In the genomic region with DNA sequence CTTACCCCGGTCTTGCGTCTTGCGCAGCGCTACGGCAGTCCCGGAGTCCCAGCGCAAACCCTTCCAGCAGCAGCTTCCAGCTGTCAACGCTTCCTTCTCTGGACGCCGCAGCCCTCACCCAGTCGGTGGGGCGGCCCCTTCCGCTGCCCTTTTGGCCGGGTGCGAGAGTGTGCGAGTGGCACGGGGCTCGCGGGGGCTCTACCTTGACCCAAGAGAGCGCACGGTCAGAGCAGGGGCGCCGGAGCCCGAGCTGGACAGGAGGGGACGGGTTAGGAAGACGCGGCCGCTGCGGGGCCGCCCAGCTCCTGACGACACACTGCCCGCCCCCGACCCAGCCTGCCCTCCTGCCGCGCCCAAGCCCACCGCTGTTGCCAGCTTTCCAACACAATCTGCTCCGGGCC, we compare ENCODE assay signal across 8 mouse cellular contexts. TPM values are rescaled to one million over a fixed set of nuclear protein-coding genes. Genes with fewer than 3 reads are reported as not detected.
DNase-seq lines count a peak whose midpoint lies in the region; ATAC-seq and TF ChIP-seq lines count a peak whose summit lies in the region.

No protein-coding gene starts in this region.

- WGBS in hindbrain, embryonic 13.5 days, result under 1% methylated on average over 36 of the region's 37 CpGs
- under 1% methylated on average over 37 of the region's 37 CpGs for WGBS in limb, embryonic 10.5 days
- under 1% methylated on average over 36 of the region's 37 CpGs for WGBS in midbrain, embryonic 10.5 days
- WGBS in spleen, adult 2 months, result under 1% methylated on average over 36 of the region's 37 CpGs

- H3K4me2 ChIP-seq in hindbrain, embryonic 13.5 days, result peak overlapping the region; percentile 94

- DNase-seq in NIH3T3 (ENCODE audit: low read depth), result peak; percentile 48
- peak; percentile 50 for DNase-seq in cerebellum, adult 8-10 months
- peak; percentile 46 to 61 for DNase-seq in frontal cortex, postnatal 36 days (ENCODE audit: low spot score in 2 of 2)
- DNase-seq in limb, embryonic 10.5 days (ENCODE audit: low spot score), result peak; percentile 78
- peak; percentile 71 for DNase-seq in midbrain, embryonic 10.5 days (ENCODE audit: low spot score)
- peak in 1 of 2 experiments; percentile 54 for DNase-seq in spleen, adult 2 months (ENCODE audit: low read depth in 1 of 2, low spot score in 2 of 2)

- peaks cover 30% of the 10 kb centered on the region for H3K4me1 ChIP-seq in hindbrain, embryonic 13.5 days (replicated peaks)
- peaks cover 29% of the 10 kb centered on the region for H3K4me1 ChIP-seq in limb, embryonic 10.5 days
- peaks cover 34% of the 10 kb centered on the region for H3K4me1 ChIP-seq in midbrain, embryonic 10.5 days
- peaks cover 5% of the 10 kb centered on the region; the same call in 1 of the 2 replicates for H3K4me1 ChIP-seq in spleen, adult 2 months (ENCODE audit: control insufficient read depth, insufficient read depth, insufficient read length)

- ATAC-seq in hindbrain, embryonic 13.5 days (ENCODE audit: low FRiP score), result peak; percentile 5; the same call in 1 of the 2 replicates
- no peak for ATAC-seq in monocyte, adult 5-6 weeks (replicated peaks; ENCODE audit: insufficient number of reproducible peaks, low FRiP score, low TSS enrichment, poor library complexity, severe bottlenecking)

- TF ChIP-seq POLR2A in spleen, adult 2 months (IDR thresholded peaks at IDR 0.05; ENCODE audit: low read depth, low read length), result no peak

- H3K9ac ChIP-seq in hindbrain, embryonic 13.5 days, result peak overlapping the region; percentile 87

- H3K9me3 ChIP-seq in hindbrain, embryonic 13.5 days, result no peaks in the 10 kb centered on the region
- no peaks in the 10 kb centered on the region for H3K9me3 ChIP-seq in limb, embryonic 10.5 days (replicated peaks)
- H3K9me3 ChIP-seq in midbrain, embryonic 10.5 days (replicated peaks), result no peaks in the 10 kb centered on the region

- no peaks in the 10 kb centered on the region for H3K36me3 ChIP-seq in hindbrain, embryonic 13.5 days
- H3K36me3 ChIP-seq in limb, embryonic 10.5 days, result no peaks in the 10 kb centered on the region
- no peaks in the 10 kb centered on the region for H3K36me3 ChIP-seq in midbrain, embryonic 10.5 days
- H3K36me3 ChIP-seq in spleen, adult 2 months (ENCODE audit: control insufficient read depth, insufficient read depth, low read length), result peaks cover 3% of the 10 kb centered on the region

- H3K4me3 ChIP-seq in hindbrain, embryonic 13.5 days, result peak overlapping the region; percentile 60
- H3K4me3 ChIP-seq in limb, embryonic 10.5 days, result peak overlapping the region; percentile 78
- H3K4me3 ChIP-seq in midbrain, embryonic 10.5 days, result peak overlapping the region; percentile 72
- H3K4me3 ChIP-seq in spleen, adult 2 months (ENCODE audit: extremely low read depth, insufficient read depth, insufficient read length), result peak overlapping the region; percentile 97

- TF ChIP-seq CTCF in spleen, adult 2 months (IDR thresholded peaks at IDR 0.05; ENCODE audit: extremely low read depth, insufficient read depth, insufficient read length, insufficient replicate concordance), result no peak

- H3K27ac ChIP-seq in hindbrain, embryonic 13.5 days, result peak overlapping the region; percentile 12; the same call in 1 of the 2 replicates
- H3K27ac ChIP-seq in limb, embryonic 10.5 days, result peak overlapping the region; percentile 80
- H3K27ac ChIP-seq in midbrain, embryonic 10.5 days (replicated peaks), result peak overlapping the region; percentile 75
- peak overlapping the region; percentile 97 for H3K27ac ChIP-seq in spleen, adult 2 months (ENCODE audit: insufficient read depth, low read length)

- peaks cover 63% of the 10 kb centered on the region for H3K27me3 ChIP-seq in hindbrain, embryonic 13.5 days
- peaks cover 45% of the 10 kb centered on the region for H3K27me3 ChIP-seq in limb, embryonic 10.5 days (ENCODE audit: low read depth, poor library complexity, severe bottlenecking)
- H3K27me3 ChIP-seq in midbrain, embryonic 10.5 days (ENCODE audit: low read depth, poor library complexity, severe bottlenecking), result peaks cover 57% of the 10 kb centered on the region
- no peaks in the 10 kb centered on the region for H3K27me3 ChIP-seq in spleen, adult 2 months (ENCODE audit: control insufficient read depth, insufficient read depth, low read length)

RNA-seq across cellular contexts. Expression of gene Dgka, which starts 0.9 kb away (rescaled TPM):
- 6.5 and 7.0 TPM in 2 replicates for polyA plus RNA-seq in hindbrain, embryonic 13.5 days (2015; fragmentation: Nextera tagmentation; extraction: Ambion mirVana)
- polyA plus RNA-seq in limb, embryonic 10.5 days (2016; fragmentation: Nextera tagmentation; extraction: Ambion mirVana), result 3.7 and 5.0 TPM in 2 replicates
- 3.7 and 4.7 TPM in 2 replicates for polyA plus RNA-seq in midbrain, embryonic 10.5 days (2016; fragmentation: Nextera tagmentation; extraction: Ambion mirVana)
- 124 and 126 TPM in 2 replicates for polyA plus RNA-seq in spleen, adult 2 months (2012; rRNA removed)
- 68.7 to 107 TPM (median 86.0 TPM) in 3 replicates for total RNA-seq in monocyte, adult 5-6 weeks (2017)

RNA-seq across cellular contexts. Expression of gene Pym1, which starts 3.9 kb away (rescaled TPM):
- 46.5 and 50.0 TPM in 2 replicates for polyA plus RNA-seq in hindbrain, embryonic 13.5 days (2015; fragmentation: Nextera tagmentation; extraction: Ambion mirVana)
- 61.0 and 63.1 TPM in 2 replicates for polyA plus RNA-seq in limb, embryonic 10.5 days (2016; fragmentation: Nextera tagmentation; extraction: Ambion mirVana)
- polyA plus RNA-seq in midbrain, embryonic 10.5 days (2016; fragmentation: Nextera tagmentation; extraction: Ambion mirVana), result 56.6 and 59.1 TPM in 2 replicates
- 31.7 and 34.7 TPM in 2 replicates for polyA plus RNA-seq in spleen, adult 2 months (2012; rRNA removed)
- 30.7 to 38.7 TPM (median 34.9 TPM) in 3 replicates for total RNA-seq in monocyte, adult 5-6 weeks (2017)

RNA-seq across cellular contexts. Expression of gene Cdk2, which starts 39.0 kb away (rescaled TPM):
- 26.0 and 26.7 TPM in 2 replicates for polyA plus RNA-seq in hindbrain, embryonic 13.5 days (2015; fragmentation: Nextera tagmentation; extraction: Ambion mirVana)
- 136 and 150 TPM in 2 replicates for polyA plus RNA-seq in limb, embryonic 10.5 days (2016; fragmentation: Nextera tagmentation; extraction: Ambion mirVana)
- 107 and 110 TPM in 2 replicates for polyA plus RNA-seq in midbrain, embryonic 10.5 days (2016; fragmentation: Nextera tagmentation; extraction: Ambion mirVana)
- 19.5 and 19.8 TPM in 2 replicates for polyA plus RNA-seq in spleen, adult 2 months (2012; rRNA removed)
- total RNA-seq in monocyte, adult 5-6 weeks (2017), result 14.5 to 21.4 TPM (median 19.5 TPM) in 3 replicates

RNA-seq across cellular contexts. Expression of gene Pmel, which starts 39.8 kb away (rescaled TPM):
- polyA plus RNA-seq in hindbrain, embryonic 13.5 days (2015; fragmentation: Nextera tagmentation; extraction: Ambion mirVana), result 0.32 and 0.70 TPM in 2 replicates
- polyA plus RNA-seq in limb, embryonic 10.5 days (2016; fragmentation: Nextera tagmentation; extraction: Ambion mirVana), result 0.25 and 0.55 TPM in 2 replicates
- polyA plus RNA-seq in midbrain, embryonic 10.5 days (2016; fragmentation: Nextera tagmentation; extraction: Ambion mirVana), result 3.9 and 6.7 TPM in 2 replicates
- polyA plus RNA-seq in spleen, adult 2 months (2012; rRNA removed), result 0.66 and 9.3 TPM in 2 replicates
- not detected in 3 replicates for total RNA-seq in monocyte, adult 5-6 weeks (2017)

RNA-seq across cellular contexts. Expression of gene Mmp19, which starts 46.9 kb away (rescaled TPM):
- 0.51 and 0.71 TPM in 2 replicates for polyA plus RNA-seq in hindbrain, embryonic 13.5 days (2015; fragmentation: Nextera tagmentation; extraction: Ambion mirVana)
- 0.21 and 0.30 TPM in 2 replicates for polyA plus RNA-seq in limb, embryonic 10.5 days (2016; fragmentation: Nextera tagmentation; extraction: Ambion mirVana)
- 0.44 and 0.66 TPM in 2 replicates for polyA plus RNA-seq in midbrain, embryonic 10.5 days (2016; fragmentation: Nextera tagmentation; extraction: Ambion mirVana)
- polyA plus RNA-seq in spleen, adult 2 months (2012; rRNA removed), result 1.7 and 1.8 TPM in 2 replicates
- total RNA-seq in monocyte, adult 5-6 weeks (2017), result 0.53 to 10.5 TPM (median 2.5 TPM) in 3 replicates

Comparison
In these comparisons a context has a peak if more than half of its experiments do, and no peak if none do; other contexts are left out.
1. H3K27ac ChIP-seq: peak in every context shown above with its lines; median percentile 97 in spleen, adult 2 months; 80 in limb, embryonic 10.5 days; 75 in midbrain, embryonic 10.5 days; 12 in hindbrain, embryonic 13.5 days.
2. RNA of gene Dgka, which starts 0.9 kb away (polyA plus RNA-seq): 124 to 126 TPM in spleen, adult 2 months; 6.5 to 7.0 TPM in hindbrain, embryonic 13.5 days, 3.7 to 5.0 TPM in limb, embryonic 10.5 days and 3.7 to 4.7 TPM in midbrain, embryonic 10.5 days; every median in the first group is over 10 times any median in the second.
3. Peak in every context shown above with its lines, with median percentiles within 50 percentile points of each other: H3K4me3 ChIP-seq.